Mouse (Mus musculus): ENCODE measurements around the gene Isy1.

- TF ChIP-seq CTCF (IDR thresholded peaks at IDR 0.05; ENCODE audit: low read depth, low read length) (no peak), POLR2A (IDR thresholded peaks at IDR 0.05; ENCODE audit: insufficient read depth, low read length) (peak; percentile 50), EP300 (IDR thresholded peaks at IDR 0.05; ENCODE audit: insufficient read depth, low read depth, low read length) (no peak)
These were observed 12.5 kb upstream of the Isy1 start, which contains the start of gene Cnbp for GRCm38 (mm10) chr6:87850900-87851614.
